Mouse (Mus musculus) neural tube, embryonic 13.5 days (tissue): ENCODE results near the gene Limk2. TPM values are rescaled to one million over a fixed set of nuclear protein-coding genes. Genes with fewer than 3 reads are reported as not detected.

Experiments
- ATAC-seq: fragments of 200-750 bp; cut with Nextera tagmentation; 2 replicates; pipeline ENCODE4 v1.8.0; 2017; ENCODE audit warnings: low read depth, mild to moderate bottlenecking, moderate TSS enrichment, moderate library complexity
- H3K27ac ChIP-seq: fragments of 300-500 bp; sonication (generic); replicated peaks from 2 replicates; pipeline ENCODE4 v1.5.1; 2015; ENCODE audit warnings: moderate library complexity, mild to moderate bottlenecking, inconsistent platforms
- H3K27me3 ChIP-seq: fragments of 300-500 bp; sonication (generic); 2 replicates; pipeline ENCODE4 v1.6.1; 2015; ENCODE audit warnings: mild to moderate bottlenecking, inconsistent platforms
- H3K36me3 ChIP-seq: fragments of 300-500 bp; sonication (generic); 2 replicates; pipeline ENCODE4 v1.6.1; 2015; ENCODE audit warnings: mild to moderate bottlenecking, inconsistent platforms
- H3K4me1 ChIP-seq: fragments of 300-500 bp; sonication (generic); replicated peaks from 2 replicates; pipeline ENCODE4 v1.6.1; 2015; ENCODE audit warnings: inconsistent platforms
- H3K4me2 ChIP-seq: fragments of 300-500 bp; sonication (generic); 2 replicates; pipeline ENCODE4 v1.6.1; 2015; ENCODE audit warnings: inconsistent platforms, mild to moderate bottlenecking, moderate library complexity
- H3K4me3 ChIP-seq: fragments of 300-500 bp; sonication (generic); 2 replicates; pipeline ENCODE4 v1.5.1; 2015; ENCODE audit warnings: mild to moderate bottlenecking, inconsistent platforms
- H3K9ac ChIP-seq: fragments of 300-500 bp; sonication (generic); 2 replicates; pipeline ENCODE4 v1.6.1; 2015; ENCODE audit warnings: moderate library complexity, mild to moderate bottlenecking, inconsistent platforms
- H3K9me3 ChIP-seq: fragments of 300-500 bp; sonication (generic); 2 replicates; pipeline ENCODE4 v1.6.1; 2016; ENCODE audit warnings: inconsistent platforms
- WGBS: fragments of 180-500 bp; shearing (Covaris S2); methylation state at CpG from one replicate; pipeline ENCODE4 v1.1.7; 2015; 5-methylcytosine and 5-hydroxymethylcytosine counted together
- polyA plus RNA-seq: library from polyadenylated mRNA; unstranded; fragments of >200 nt; fragmentation: Nextera tagmentation; extraction: Ambion mirVana; gene quantifications from 2 replicates; pipeline ENCODE4 v1.2.1, GENCODE M21; 2015

Gene Limk2
- polyA plus RNA-seq, 1 experiment from 2014 or later: 143 TPM

GRCm38 (mm10) chr11:3369449-3369848 lies 39.5 kb downstream of the Limk2 start:
- WGBS: 77% methylated on average over 5 of the region's 5 CpGs
- peak overlapping the region; percentile 79 for H3K4me2 ChIP-seq
- H3K4me3 ChIP-seq: peak overlapping the region; percentile 73
- H3K4me1 ChIP-seq: peaks cover 70% of the 10 kb centered on the region
- ATAC-seq: no peak
- H3K36me3 ChIP-seq: no peaks in the 10 kb centered on the region
- no peaks in the 10 kb centered on the region for H3K9me3 ChIP-seq
- peak overlapping the region; percentile 90 for H3K9ac ChIP-seq
- H3K27me3 ChIP-seq: no peaks in the 10 kb centered on the region
- no peak overlapping the region; the same call in 1 of the 2 replicates for H3K27ac ChIP-seq

GRCm38 (mm10) chr11:3368983-3369382 lies 40.0 kb downstream of the Limk2 start:
- peak overlapping the region; percentile 79 for H3K4me2 ChIP-seq
- peak overlapping the region; percentile 90 for H3K9ac ChIP-seq
- ATAC-seq: no peak
- H3K4me1 ChIP-seq: peaks cover 66% of the 10 kb centered on the region
- peak overlapping the region; percentile 73 for H3K4me3 ChIP-seq
- 56% methylated on average over 7 of the region's 7 CpGs for WGBS
- H3K36me3 ChIP-seq: no peaks in the 10 kb centered on the region
- H3K27ac ChIP-seq: no peak overlapping the region
- H3K27me3 ChIP-seq: no peaks in the 10 kb centered on the region
- no peaks in the 10 kb centered on the region for H3K9me3 ChIP-seq

GRCm38 (mm10) chr11:3366411-3366810 lies 42.6 kb downstream of the Limk2 start:
- Histone ChIP-seq H3K36me3 (0 out of 2 replicates have a peak, but pooled peaks cover 11% of the 10 kb centered on the region), H3K9me3 (0 out of 2 replicates have a peak, but pooled peaks cover 3% of the 10 kb centered on the region), H3K4me2 (no peak overlapping the region), H3K4me3 (no peak overlapping the region), H3K4me1 (peaks cover 48% of the 10 kb centered on the region), H3K27me3 (no peaks in the 10 kb centered on the region), H3K9ac (no peak overlapping the region), H3K27ac (no peak overlapping the region)
- WGBS: 89% methylated on average over 7 of the region's 7 CpGs
- ATAC-seq: no peak

- Histone ChIP-seq H3K9me3 (0 out of 2 replicates have a peak, but pooled peaks cover 3% of the 10 kb centered on the region), H3K9ac (no peak overlapping the region), H3K27ac (no peak overlapping the region), H3K4me1 (peaks cover 16% of the 10 kb centered on the region), H3K36me3 (peaks cover 37% of the 10 kb centered on the region), H3K27me3 (no peaks in the 10 kb centered on the region), H3K4me2 (no peak overlapping the region), H3K4me3 (no peak overlapping the region)
- 94% methylated on average over 3 of the region's 3 CpGs for WGBS
- ATAC-seq: no peak
Measured at GRCm38 (mm10) chr11:3362854-3363253, 46.1 kb downstream of the Limk2 start.

GRCm38 (mm10) chr11:3352990-3353585 lies 55.9 kb downstream of the Limk2 start:
- Histone ChIP-seq H3K36me3 (peaks cover 91% of the 10 kb centered on the region), H3K27ac (no peak overlapping the region), H3K4me3 (no peak overlapping the region), H3K27me3 (no peaks in the 10 kb centered on the region), H3K4me1 (peaks cover 14% of the 10 kb centered on the region), H3K4me2 (no peak overlapping the region), H3K9ac (no peak overlapping the region), H3K9me3 (no peaks in the 10 kb centered on the region)
- WGBS: 60% methylated on average over 18 of the region's 18 CpGs
- no peak for ATAC-seq

GRCm38 (mm10) chr11:3352131-3352530 lies 56.9 kb downstream of the Limk2 start:
- Histone ChIP-seq H3K27me3 (no peaks in the 10 kb centered on the region), H3K9me3 (no peaks in the 10 kb centered on the region), H3K9ac (no peak overlapping the region), H3K4me2 (no peak overlapping the region), H3K4me1 (peaks cover 23% of the 10 kb centered on the region), H3K4me3 (no peak overlapping the region), H3K27ac (no peak overlapping the region), H3K36me3 (peaks cover 90% of the 10 kb centered on the region)
- WGBS: 96% methylated on average over 9 of the region's 9 CpGs
- ATAC-seq: no peak

GRCm38 (mm10) chr11:3349343-3349695 lies 59.7 kb downstream of the Limk2 start:
- no peak for ATAC-seq
- 91% methylated on average over 4 of the region's 4 CpGs for WGBS
- H3K4me2 ChIP-seq: no peak overlapping the region
- peaks cover 95% of the 10 kb centered on the region for H3K36me3 ChIP-seq
- H3K27me3 ChIP-seq: no peaks in the 10 kb centered on the region
- no peak overlapping the region for H3K4me3 ChIP-seq
- H3K9ac ChIP-seq: 0 out of 2 replicates have a peak overlapping the region, but pooled peaks have one; percentile 31
- no peak overlapping the region; the same call in 1 of the 2 replicates for H3K27ac ChIP-seq
- peaks cover 26% of the 10 kb centered on the region for H3K4me1 ChIP-seq
- H3K9me3 ChIP-seq: no peaks in the 10 kb centered on the region

GRCm38 (mm10) chr11:3348576-3349342 lies 60.2 kb downstream of the Limk2 start:
- peaks cover 26% of the 10 kb centered on the region for H3K4me1 ChIP-seq
- H3K4me3 ChIP-seq: no peak overlapping the region
- no peak for ATAC-seq
- H3K9ac ChIP-seq: peak overlapping the region; percentile 31; the same call in 1 of the 2 replicates
- 38% methylated on average over 6 of the region's 6 CpGs for WGBS
- H3K27ac ChIP-seq: no peak overlapping the region; the same call in 1 of the 2 replicates
- H3K27me3 ChIP-seq: no peaks in the 10 kb centered on the region
- H3K9me3 ChIP-seq: no peaks in the 10 kb centered on the region
- H3K36me3 ChIP-seq: peaks cover 95% of the 10 kb centered on the region
- H3K4me2 ChIP-seq: no peak overlapping the region

GRCm38 (mm10) chr11:3347835-3348195 lies 61.2 kb downstream of the Limk2 start:
- no peaks in the 10 kb centered on the region for H3K27me3 ChIP-seq
- H3K9ac ChIP-seq: no peak overlapping the region
- H3K36me3 ChIP-seq: peaks cover 95% of the 10 kb centered on the region
- ATAC-seq: no peak
- H3K27ac ChIP-seq: peak overlapping the region; percentile 39; the same call in 1 of the 2 replicates
- peaks cover 26% of the 10 kb centered on the region for H3K4me1 ChIP-seq
- no peak overlapping the region for H3K4me3 ChIP-seq
- no peaks in the 10 kb centered on the region for H3K9me3 ChIP-seq
- H3K4me2 ChIP-seq: no peak overlapping the region

GRCm38 (mm10) chr11:3347091-3347834 lies 61.7 kb downstream of the Limk2 start:
- Histone ChIP-seq H3K4me2 (no peak overlapping the region), H3K27me3 (no peaks in the 10 kb centered on the region), H3K9ac (no peak overlapping the region), H3K36me3 (peaks cover 94% of the 10 kb centered on the region), H3K9me3 (no peaks in the 10 kb centered on the region), H3K27ac (peak overlapping the region; percentile 39), H3K4me3 (no peak overlapping the region), H3K4me1 (peaks cover 26% of the 10 kb centered on the region)
- ATAC-seq: peak; percentile 70
- WGBS: 50% methylated on average over 12 of the region's 12 CpGs

GRCm38 (mm10) chr11:3346351-3346750 lies 62.6 kb downstream of the Limk2 start:
- peaks cover 93% of the 10 kb centered on the region for H3K36me3 ChIP-seq
- WGBS: 94% methylated on average over 7 of the region's 7 CpGs
- peaks cover 26% of the 10 kb centered on the region for H3K4me1 ChIP-seq
- H3K27me3 ChIP-seq: no peaks in the 10 kb centered on the region
- no peak overlapping the region for H3K9ac ChIP-seq
- H3K27ac ChIP-seq: no peak overlapping the region
- no peak overlapping the region for H3K4me3 ChIP-seq
- no peak overlapping the region for H3K4me2 ChIP-seq
- no peak for ATAC-seq
- H3K9me3 ChIP-seq: no peaks in the 10 kb centered on the region

GRCm38 (mm10) chr11:3344916-3345315 lies 64.1 kb downstream of the Limk2 start:
- Histone ChIP-seq H3K27me3 (no peaks in the 10 kb centered on the region), H3K4me2 (no peak overlapping the region), H3K27ac (no peak overlapping the region), H3K9me3 (no peaks in the 10 kb centered on the region), H3K4me1 (peaks cover 26% of the 10 kb centered on the region), H3K36me3 (peaks cover 84% of the 10 kb centered on the region), H3K4me3 (no peak overlapping the region), H3K9ac (no peak overlapping the region)
- WGBS: 91% methylated on average over 3 of the region's 3 CpGs
- ATAC-seq: no peak
